Mouse (Mus musculus) heart, postnatal 10 days (tissue): ENCODE measurements around the gene Tctex1d1. TPM values are rescaled to one million over a fixed set of nuclear protein-coding genes. Genes with fewer than 3 reads are reported as not detected.

Experiments used
- DNase-seq, 2 experiments: peaks; one replicate each; pipeline ENCODE4 v3.0.0; 2021
- intact Hi-C: fragments of 180-260 bp; cut with DNase I; formaldehyde crosslinking; loops from one replicate; pipeline ENCODE4 v1.15.1; 2025
- total RNA-seq, 2 experiments: library from RNA; stranded (reverse); gene quantifications; 2 replicates each; pipeline ENCODE4 v1.2.3; 2021

Gene Tctex1d1
- total RNA-seq, 2 experiments from 2014 or later: 0.41 TPM; not detected in 1

- intact Hi-C loops: no loop called here
- DNase-seq: no peak
Measured at GRCm38 (mm10) chr4:103042997-103043396, 64.6 kb downstream of the Tctex1d1 start.

GRCm38 (mm10) chr4:103048046-103048445 lies 69.6 kb downstream of the Tctex1d1 start:
- intact Hi-C loops: no loop called here
- no peak for DNase-seq

Other genes with a start within 250 kb of the Tctex1d1 start
- gene Sgip1, start 237.3 kb upstream of the Tctex1d1 start, total RNA-seq: 1 to 10 TPM in 1 of 2 experiments, under 1 TPM in 1; 0.87 to 2.2 TPM
- not detected for gene Insl5, start 48.2 kb downstream of the Tctex1d1 start, total RNA-seq
- 10 to 100 TPM; 34.6 to 37.3 TPM for gene Mier1, start 135.8 kb downstream of the Tctex1d1 start, total RNA-seq
- 1 to 10 TPM; 1.1 to 1.4 TPM for gene Wdr78, start 135.9 kb downstream of the Tctex1d1 start, total RNA-seq
- gene Slc35d1, start 236.6 kb downstream of the Tctex1d1 start, total RNA-seq: 1 to 10 TPM; 6.9 to 10.0 TPM